10 mouse cellular contexts compared by ENCODE assay signal in genomic region chr1:121226466-121227232, GRCm38 (mm10).
DNase-seq lines count a peak whose midpoint lies in the region; ATAC-seq and TF ChIP-seq lines count a peak whose summit lies in the region.
"Had no signal": no experiment of that assay in that cellular context is flagged by ENCODE, and none has a peak within 500 bp of the region (broad histone marks: within the 10 kb centered on the region; RNA-seq: fewer than 3 reads in every experiment).

No protein-coding gene starts in this region.

- H3K4me2 ChIP-seq in limb, embryonic 14.5 days (replicated peaks; ENCODE audit: low read depth, low read length, severe bottlenecking) = no peak overlapping the region
- no peak overlapping the region for H3K4me2 ChIP-seq in hindbrain, embryonic 11.5 days (replicated peaks; ENCODE audit: low read depth, low read length)
- peak overlapping the region; percentile 24; the same call in 1 of the 2 replicates for H3K4me2 ChIP-seq in intestine, postnatal 0 days (replicated peaks; ENCODE audit: low read depth)
- peak overlapping the region; percentile 40 for H3K4me2 ChIP-seq in neural tube, embryonic 15.5 days
- H3K4me2 ChIP-seq: liver, embryonic 11.5 days had no signal

- H3K4me3 ChIP-seq in limb, embryonic 14.5 days (replicated peaks; ENCODE audit: low read length) = no peak overlapping the region
- H3K4me3 ChIP-seq in limb, embryonic 10.5 days = no peak overlapping the region
- no peak overlapping the region for H3K4me3 ChIP-seq in hindbrain, embryonic 11.5 days (ENCODE audit: low read depth, low read length)
- no peak overlapping the region for H3K4me3 ChIP-seq in intestine, postnatal 0 days (ENCODE audit: low read depth, low read length)
- no peak overlapping the region for H3K4me3 ChIP-seq in neural tube, embryonic 15.5 days (replicated peaks)

- ATAC-seq in limb, embryonic 14.5 days (ENCODE audit: low FRiP score, low read depth) = 0 out of 2 replicates have a peak, but pooled peaks have one; percentile 44
- peak; percentile 58 for ATAC-seq in hindbrain, embryonic 11.5 days (ENCODE audit: low FRiP score)
- peak; percentile 56 for ATAC-seq in intestine, postnatal 0 days
- peak; percentile 63 for ATAC-seq in neural tube, embryonic 15.5 days (ENCODE audit: low FRiP score)
- no peak for ATAC-seq in cerebellum, adult (ENCODE audit: insufficient number of reproducible peaks, low FRiP score, low TSS enrichment)

- TF ChIP-seq CTCF in intestine, postnatal 0 days (IDR thresholded peaks at IDR 0.05; ENCODE audit: low read depth) = no peak

- DNase-seq in limb, embryonic 14.5 days (ENCODE audit: low spot score) = no peak
- DNase-seq in limb, embryonic 10.5 days (ENCODE audit: low spot score) = no peak
- DNase-seq in hindbrain, embryonic 11.5 days (ENCODE audit: low spot score) = peak; percentile 14
- DNase-seq in cerebellum, adult 11 months = no peak
- DNase-seq: layer of hippocampus, postnatal 36 days; right cerebral cortex, adult 18-20 months had no signal

- no peaks in the 10 kb centered on the region for H3K4me1 ChIP-seq in limb, embryonic 14.5 days (ENCODE audit: control insufficient read depth, insufficient read depth, low read length)
- no peaks in the 10 kb centered on the region for H3K4me1 ChIP-seq in limb, embryonic 10.5 days
- no peaks in the 10 kb centered on the region for H3K4me1 ChIP-seq in hindbrain, embryonic 11.5 days (replicated peaks; ENCODE audit: control insufficient read depth, insufficient read depth, low read length)
- H3K4me1 ChIP-seq in intestine, postnatal 0 days (replicated peaks; ENCODE audit: control insufficient read depth, insufficient read depth, low read length) = no peaks in the 10 kb centered on the region
- peaks cover 25% of the 10 kb centered on the region for H3K4me1 ChIP-seq in neural tube, embryonic 15.5 days

- no peaks in the 10 kb centered on the region for H3K9me3 ChIP-seq in limb, embryonic 14.5 days (ENCODE audit: control insufficient read depth, low read length)
- H3K9me3 ChIP-seq in limb, embryonic 10.5 days (replicated peaks) = no peaks in the 10 kb centered on the region
- H3K9me3 ChIP-seq in hindbrain, embryonic 11.5 days (ENCODE audit: control insufficient read depth, low read length) = no peaks in the 10 kb centered on the region
- H3K9me3 ChIP-seq in intestine, postnatal 0 days (ENCODE audit: control insufficient read depth) = no peaks in the 10 kb centered on the region
- H3K9me3 ChIP-seq in neural tube, embryonic 15.5 days (replicated peaks) = no peaks in the 10 kb centered on the region

- no peak for TF ChIP-seq POLR2A in limb, embryonic 14.5 days (IDR thresholded peaks at IDR 0.05; ENCODE audit: borderline replicate concordance, extremely low read depth, insufficient read depth, insufficient read length)

- no peaks in the 10 kb centered on the region for H3K36me3 ChIP-seq in limb, embryonic 14.5 days (ENCODE audit: control insufficient read depth, insufficient read depth, low read length)
- H3K36me3 ChIP-seq in limb, embryonic 10.5 days = no peaks in the 10 kb centered on the region
- no peaks in the 10 kb centered on the region for H3K36me3 ChIP-seq in hindbrain, embryonic 11.5 days (ENCODE audit: control insufficient read depth, insufficient read depth, low read length)
- no peaks in the 10 kb centered on the region for H3K36me3 ChIP-seq in intestine, postnatal 0 days (ENCODE audit: control insufficient read depth, insufficient read depth)
- no peaks in the 10 kb centered on the region for H3K36me3 ChIP-seq in neural tube, embryonic 15.5 days

- no peaks in the 10 kb centered on the region for H3K27me3 ChIP-seq in limb, embryonic 14.5 days (ENCODE audit: control insufficient read depth, insufficient read depth, low read length)
- no peaks in the 10 kb centered on the region for H3K27me3 ChIP-seq in limb, embryonic 10.5 days (ENCODE audit: low read depth, poor library complexity, severe bottlenecking)
- no peaks in the 10 kb centered on the region for H3K27me3 ChIP-seq in hindbrain, embryonic 11.5 days (ENCODE audit: control insufficient read depth, insufficient read depth, low read length)
- H3K27me3 ChIP-seq in intestine, postnatal 0 days (replicated peaks; ENCODE audit: control insufficient read depth, insufficient read depth, low read length) = no peaks in the 10 kb centered on the region
- no peaks in the 10 kb centered on the region for H3K27me3 ChIP-seq in neural tube, embryonic 15.5 days (replicated peaks)

- no peak overlapping the region for H3K9ac ChIP-seq in limb, embryonic 14.5 days (ENCODE audit: low read depth, low read length, severe bottlenecking)
- H3K9ac ChIP-seq in hindbrain, embryonic 11.5 days (ENCODE audit: low read depth, low read length) = no peak overlapping the region
- no peak overlapping the region for H3K9ac ChIP-seq in intestine, postnatal 0 days (ENCODE audit: low read depth, low read length)
- no peak overlapping the region for H3K9ac ChIP-seq in neural tube, embryonic 15.5 days (replicated peaks)

- no peak overlapping the region for H3K27ac ChIP-seq in limb, embryonic 14.5 days (replicated peaks; ENCODE audit: low read depth, low read length)
- no peak overlapping the region for H3K27ac ChIP-seq in limb, embryonic 10.5 days
- H3K27ac ChIP-seq in hindbrain, embryonic 11.5 days (ENCODE audit: low read depth, low read length) = 0 out of 2 replicates have a peak overlapping the region, but pooled peaks have one; percentile 24
- no peak overlapping the region for H3K27ac ChIP-seq in intestine, postnatal 0 days (ENCODE audit: low read depth, low read length)
- peak overlapping the region; percentile 60 for H3K27ac ChIP-seq in neural tube, embryonic 15.5 days (replicated peaks)

- WGBS in limb, embryonic 14.5 days = 41% methylated on average over 15 of the region's 15 CpGs
- 47% methylated on average over 15 of the region's 15 CpGs for WGBS in limb, embryonic 10.5 days
- 70% methylated on average over 15 of the region's 15 CpGs for WGBS in hindbrain, embryonic 11.5 days
- 15% methylated on average over 15 of the region's 15 CpGs for WGBS in intestine, postnatal 0 days
- WGBS in neural tube, embryonic 15.5 days = 31% methylated on average over 15 of the region's 15 CpGs

Comparison
In these comparisons a context has a peak if more than half of its experiments do, and no peak if none do; other contexts are left out.
1. H3K27ac ChIP-seq: peak in hindbrain, embryonic 11.5 days (single experiment) and neural tube, embryonic 15.5 days (single experiment); none in limb, embryonic 14.5 days (single experiment), limb, embryonic 10.5 days (single experiment) and intestine, postnatal 0 days (single experiment).
2. H3K4me2 ChIP-seq: peak in intestine, postnatal 0 days (single experiment) and neural tube, embryonic 15.5 days (single experiment); none in limb, embryonic 14.5 days (single experiment) and hindbrain, embryonic 11.5 days (single experiment).